Mouse (Mus musculus) CH12.LX (cell line): Measurements from ENCODE around the gene Smc5. TPM values are rescaled to one million over a fixed set of nuclear protein-coding genes. Genes with fewer than 3 reads are reported as not detected.

Experiments used
- DNase-seq: peaks from one replicate; pipeline ENCODE4 v3.0.0-alpha.2; 2013; ENCODE audit errors: extremely low read depth
- H3K27ac ChIP-seq: 2 replicates; pipeline ENCODE4 v1.5.1; 2012; ENCODE audit warnings: low read depth, mild to moderate bottlenecking, control low read depth, moderate library complexity; ENCODE audit not compliant: insufficient read depth
- H3K27me3 ChIP-seq: replicated peaks from 2 replicates; pipeline ENCODE3; 2012; ENCODE audit warnings: inconsistent platforms
- H3K36me3 ChIP-seq, 2 experiments: replicated peaks in 1 of 2; 2 replicates each; pipeline versions ENCODE3 to v1.6.1; 2012; ENCODE audit warnings: inconsistent platforms in 1 of 2, low read length in 1 of 2, mild to moderate bottlenecking in 1 of 2, mixed read lengths in 1 of 2, moderate library complexity in 1 of 2; ENCODE audit not compliant: control insufficient read depth in 1 of 2, insufficient read depth in 1 of 2
- H3K4me1 ChIP-seq, 2 experiments: 2 replicates each; pipeline ENCODE4 v1.6.1; 2012; ENCODE audit warnings: inconsistent platforms in 1 of 2, moderate library complexity in 1 of 2; ENCODE audit not compliant: insufficient read depth in 2 of 2, control insufficient read depth in 1 of 2
- H3K4me2 ChIP-seq: 2 replicates; pipeline ENCODE4 v1.6.1; 2012; ENCODE audit warnings: low read depth, mild to moderate bottlenecking, control low read depth; ENCODE audit not compliant: poor library complexity, insufficient read depth, severe bottlenecking
- H3K4me3 ChIP-seq, 3 experiments: fragments of 150-350 bp in 1 of 3; sonication (generic) in 1 of 3; replicated peaks in 1 of 3; 2 replicates each; pipeline versions ENCODE3 to v1.5.1; 2011 to 2012; ENCODE audit warnings: low read depth in 2 of 3, low read length in 2 of 3, mild to moderate bottlenecking in 2 of 3, moderate library complexity in 2 of 3, control low read depth in 1 of 3, improper control_type of control experiment in 1 of 3, inconsistent platforms in 1 of 3, mixed read lengths in 1 of 3; ENCODE audit not compliant: poor library complexity in 1 of 3
- H3K79me2 ChIP-seq: replicated peaks from 2 replicates; pipeline ENCODE4 v1.6.1; 2012; ENCODE audit warnings: mild to moderate bottlenecking, moderate library complexity; ENCODE audit not compliant: control insufficient read depth, poor library complexity, insufficient read depth, severe bottlenecking; ENCODE audit errors: extremely low read depth
- H3K9ac ChIP-seq: 2 replicates; pipeline ENCODE4 v1.6.1; 2012; ENCODE audit warnings: low read depth, mild to moderate bottlenecking, control low read depth, moderate library complexity; ENCODE audit not compliant: insufficient read depth
- H3K9me3 ChIP-seq: replicated peaks from 2 replicates; pipeline ENCODE3; 2012; ENCODE audit warnings: low read length, inconsistent platforms, mixed read lengths
- BHLHE40 ChIP-seq: IDR thresholded peaks from 2 replicates; pipeline ENCODE4 v1.6.1; 2011; ENCODE audit warnings: mild to moderate bottlenecking, low read depth, low read length, improper control_type of control experiment
- CHD1 ChIP-seq: IDR thresholded peaks from 2 replicates; pipeline ENCODE4 v1.6.1; 2012; ENCODE audit warnings: low read depth, low read length, improper control_type of control experiment, inconsistent platforms
- ELF1 ChIP-seq: IDR thresholded peaks from 2 replicates; pipeline ENCODE4 v1.6.1; 2014; ENCODE audit warnings: low read depth, mild to moderate bottlenecking, inconsistent platforms, low read length, improper control_type of control experiment
- ETS1 ChIP-seq: conservative IDR thresholded peaks from 2 replicates; pipeline ENCODE4 v1.6.1; 2012; ENCODE audit warnings: low read depth, mild to moderate bottlenecking, inconsistent platforms, low read length, improper control_type of control experiment, moderate library complexity
- IRF4 ChIP-seq: IDR thresholded peaks from 2 replicates; pipeline ENCODE4 v1.6.1; 2014; ENCODE audit warnings: low read depth, mild to moderate bottlenecking, inconsistent platforms, low read length, improper control_type of control experiment
- KAT2A ChIP-seq: IDR thresholded peaks from 2 replicates; pipeline ENCODE4 v1.6.1; 2012; ENCODE audit warnings: low read length, improper control_type of control experiment, inconsistent platforms; ENCODE audit not compliant: insufficient replicate concordance
- MAFK ChIP-seq: IDR thresholded peaks from 2 replicates; pipeline ENCODE4 v1.6.1; 2011; ENCODE audit warnings: low read length, improper control_type of control experiment; ENCODE audit not compliant: insufficient replicate concordance
- NELFE ChIP-seq: IDR thresholded peaks from 2 replicates; pipeline ENCODE4 v1.6.1; 2011; ENCODE audit warnings: low read depth, low read length, improper control_type of control experiment
- NRF1 ChIP-seq: IDR thresholded peaks from 2 replicates; pipeline ENCODE4 v1.6.1; 2014; ENCODE audit warnings: low read depth, mild to moderate bottlenecking, inconsistent platforms, low read length, improper control_type of control experiment, moderate library complexity
- PAX5 ChIP-seq: IDR thresholded peaks from 2 replicates; pipeline ENCODE4 v1.6.1; 2012; ENCODE audit warnings: low read length, inconsistent platforms, mixed read lengths
- POLR2A ChIP-seq: IDR thresholded peaks from 2 replicates; pipeline ENCODE4 v1.6.1; 2011; ENCODE audit warnings: low read depth, mild to moderate bottlenecking, improper control_type of control experiment, low read length
- SMC3 ChIP-seq: IDR thresholded peaks from 2 replicates; pipeline ENCODE4 v1.6.1; 2011; ENCODE audit warnings: low read depth, low read length, improper control_type of control experiment
- TBP ChIP-seq: conservative IDR thresholded peaks from 2 replicates; pipeline ENCODE4 v1.6.1; 2011; ENCODE audit warnings: low read depth, low read length, improper control_type of control experiment
- TCF12 ChIP-seq: IDR thresholded peaks from 2 replicates; pipeline ENCODE4 v1.6.1; 2014; ENCODE audit warnings: low read depth, mild to moderate bottlenecking, inconsistent platforms, low read length, improper control_type of control experiment
- USF2 ChIP-seq: conservative IDR thresholded peaks from 2 replicates; pipeline ENCODE4 v1.6.1; 2011; ENCODE audit warnings: low read depth, low read length, improper control_type of control experiment
- ZC3H11A ChIP-seq: IDR thresholded peaks from 2 replicates; pipeline ENCODE4 v1.6.1; 2012; ENCODE audit warnings: low read depth, mild to moderate bottlenecking, inconsistent platforms, low read length, improper control_type of control experiment
- ZKSCAN1 ChIP-seq: IDR thresholded peaks from 2 replicates; pipeline ENCODE4 v1.6.1; 2012; ENCODE audit warnings: low read depth, inconsistent platforms, low read length, improper control_type of control experiment, borderline replicate concordance
- dilution Hi-C: fragments of 300-500 bp; cut with MboI; formaldehyde crosslinking; loops from 2 replicates; pipeline ENCODE4 v1.14.3; 2020; ENCODE audit warnings: low sequenced_read_pairs; ENCODE audit not compliant: extremely low pct_unique_long_range_greater_than_20kb, extremely low pct_ligation_motif_present
- in situ Hi-C: fragments of 300-500 bp; cut with MboI; formaldehyde crosslinking; loops from 3 replicates; pipeline ENCODE4 v1.14.3; 2019; ENCODE audit warnings: low sequenced_read_pairs, low pct_ligation_motif_present, low pct_unique_long_range_greater_than_20kb, mixed read lengths
- polyA plus RNA-seq: library from polyadenylated mRNA; unstranded; fragments of >175 nt; gene quantifications from 2 replicates; pipeline ENCODE4 v1.2.1, GENCODE M21; 2012; ENCODE audit warnings: low read depth; ENCODE audit not compliant: insufficient read length
- total RNA-seq, 2 experiments: library from RNA; depleted of rRNA; stranded (reverse); fragments of 300-350 nt in 1 of 2; fragments of >200 nt in 1 of 2; gene quantifications; 2 replicates each; pipeline ENCODE4 v1.2.3; 2012 to 2014

The Smc5 gene
- total and polyA plus RNA-seq, 3 experiments: 22.8 to 43.4 (median 34.5) TPM

DNA sequence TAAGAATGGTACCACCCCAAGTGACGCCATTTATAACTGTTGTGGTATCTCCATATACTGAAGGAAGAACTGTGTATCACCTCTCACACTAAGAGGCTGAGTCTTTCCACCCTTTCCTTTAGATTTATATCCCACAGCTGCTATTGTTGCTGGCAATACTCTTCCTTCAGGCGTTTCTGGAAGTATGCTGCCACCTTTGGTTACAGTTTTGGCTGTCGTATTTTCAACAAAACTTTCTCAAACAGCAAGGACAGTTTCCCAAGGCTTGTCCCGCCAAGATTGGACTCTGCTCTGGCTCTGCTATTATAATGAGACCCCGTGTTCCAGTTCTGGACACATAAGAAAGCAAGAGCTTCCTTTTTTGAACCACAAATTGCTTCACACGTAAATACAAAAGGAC lies 62.4 kb downstream of the Smc5 start:
- Histone ChIP-seq H3K4me1 (no peaks in the 10 kb centered on the region), H3K36me3 (peaks cover 30 to 71% of the 10 kb centered on the region in 2 experiments), H3K9ac (no peak overlapping the region), H3K27me3 (no peaks in the 10 kb centered on the region), H3K27ac (no peak overlapping the region), H3K9me3 (no peaks in the 10 kb centered on the region), H3K4me3 (no peak overlapping the region), H3K4me2 (no peak overlapping the region), H3K79me2 (0 out of 2 replicates have a peak, but pooled peaks cover 2% of the 10 kb centered on the region)
- TF ChIP-seq CHD1 (no peak), NELFE (no peak), POLR2A (no peak), IRF4 (no peak), SMC3 (no peak), USF2 (no peak)
- DNase-seq: no peak
- dilution Hi-C loops: no loop called here
- in situ Hi-C loops: no loop called here

- TF ChIP-seq ZKSCAN1 (no peak), TBP (no peak), ZC3H11A (no peak), TCF12 (no peak), BHLHE40 (no peak), ELF1 (no peak), ETS1 (no peak), CHD1 (no peak), USF2 (no peak)
- Histone ChIP-seq H3K36me3 (peaks cover 8 to 69% of the 10 kb centered on the region in 2 experiments), H3K79me2 (no peaks in the 10 kb centered on the region), H3K27me3 (no peaks in the 10 kb centered on the region), H3K27ac (no peak overlapping the region), H3K9ac (no peak overlapping the region), H3K4me1 (no peaks in the 10 kb centered on the region), H3K9me3 (peaks cover 1% of the 10 kb centered on the region), H3K4me2 (no peak overlapping the region), H3K4me3 (no peak overlapping the region)
- dilution Hi-C loops (no loop called here), in situ Hi-C loops (no loop called here)
- no peak for DNase-seq
These were observed 70.1 kb downstream of the Smc5 start for GRCm38 (mm10) chr19:23203505-23204053.

- H3K4me1 ChIP-seq: no peaks in the 10 kb centered on the region
- in situ Hi-C loops: no loop called here
- H3K36me3 ChIP-seq: peaks cover 5 to 73% of the 10 kb centered on the region in 2 experiments
- H3K79me2 ChIP-seq: no peaks in the 10 kb centered on the region
- no peak overlapping the region for H3K4me3 ChIP-seq
- no peak overlapping the region for H3K9ac ChIP-seq
- H3K27me3 ChIP-seq: no peaks in the 10 kb centered on the region
- no peak for DNase-seq
- H3K4me2 ChIP-seq: no peak overlapping the region
- peaks cover 1% of the 10 kb centered on the region for H3K9me3 ChIP-seq
- dilution Hi-C loops: no loop called here
- TF ChIP-seq NELFE (no peak), KAT2A (no peak), MAFK (no peak), NRF1 (no peak), ZC3H11A (no peak), PAX5 (no peak), CHD1 (no peak)
- TF ChIP-seq, all 38 proteins: peak for 0
- H3K27ac ChIP-seq: no peak overlapping the region
These were observed 71.6 kb downstream of the Smc5 start for GRCm38 (mm10) chr19:23202106-23202505.
